Mouse (Mus musculus) embryonic facial prominence, embryonic 14.5 days (tissue): ENCODE measurements around the gene Ube2j2. TPM values are rescaled to one million over a fixed set of nuclear protein-coding genes. Genes with fewer than 3 reads are reported as not detected.
A peak's percentile ranks its signal among the peaks of the same experiment; 100 is the strongest.

ENCODE experiments used
- ATAC-seq: fragments of 200-750 bp; cut with Nextera tagmentation; 2 replicates; pipeline ENCODE4 v1.8.0; 2017; ENCODE audit warnings: low read depth, moderate number of reproducible peaks, moderate TSS enrichment
- DNase-seq: peaks from one replicate; pipeline ENCODE4 v3.0.0-alpha.2; 2015; ENCODE audit warnings: low spot score
- H3K27ac ChIP-seq: fragments of 300-500 bp; sonication (generic); replicated peaks from 2 replicates; pipeline ENCODE4 v1.5.1; 2014; ENCODE audit warnings: low read depth, mild to moderate bottlenecking, low read length, moderate library complexity
- H3K27me3 ChIP-seq: fragments of 300-500 bp; sonication (generic); replicated peaks from 2 replicates; pipeline ENCODE4 v1.6.1; 2014; ENCODE audit warnings: low read length; ENCODE audit not compliant: control insufficient read depth, insufficient read depth
- H3K36me3 ChIP-seq: fragments of 300-500 bp; sonication (generic); 2 replicates; pipeline ENCODE4 v1.6.1; 2014; ENCODE audit warnings: low read length, mixed read lengths; ENCODE audit not compliant: control insufficient read depth, insufficient read depth
- H3K4me1 ChIP-seq: fragments of 300-500 bp; sonication (generic); 2 replicates; pipeline ENCODE4 v1.6.1; 2014; ENCODE audit warnings: antibody characterized with exemption, low read length; ENCODE audit not compliant: control insufficient read depth, insufficient read depth
- H3K4me2 ChIP-seq: fragments of 300-500 bp; sonication (generic); 2 replicates; pipeline ENCODE4 v1.6.1; 2014; ENCODE audit warnings: low read depth, mild to moderate bottlenecking, low read length, moderate library complexity, mixed read lengths
- H3K4me3 ChIP-seq: fragments of 300-500 bp; sonication (generic); 2 replicates; pipeline ENCODE4 v1.5.1; 2014; ENCODE audit warnings: low read depth, mild to moderate bottlenecking, low read length
- H3K9ac ChIP-seq: fragments of 300-500 bp; sonication (generic); 2 replicates; pipeline ENCODE4 v1.6.1; 2014; ENCODE audit warnings: low read depth, mild to moderate bottlenecking, low read length, moderate library complexity, mixed read lengths
- H3K9me3 ChIP-seq: fragments of 300-500 bp; sonication (generic); 2 replicates; pipeline ENCODE4 v1.6.1; 2016; ENCODE audit warnings: low read length; ENCODE audit not compliant: control insufficient read depth
- whole genome bisulfite sequencing: fragments of 180-500 bp; shearing (Covaris S2); extraction: QIAGEN DNeasy Blood & Tissue Kit; methylation state at CpG from one replicate; pipeline ENCODE4 v1.1.7; 2014; 5-methylcytosine and 5-hydroxymethylcytosine counted together
- polyA plus RNA-seq: library from polyadenylated mRNA; unstranded; fragments of >200 nt; fragmentation: Nextera tagmentation; extraction: Ambion mirVana; gene quantifications from 2 replicates; pipeline ENCODE4 v1.2.1, GENCODE M21; 2014

The Ube2j2 gene
- 107 and 113 TPM in 2 replicates for polyA plus RNA-seq

GRCm38 (mm10) chr4:155943534-155944249 lies at the start of gene Ube2j2:
Gene Ube2j2, plus strand, starts transcription at chr4:155943831.
- under 1% methylated on average over 45 of the region's 85 CpGs for WGBS
- ATAC-seq (peak; percentile 99), DNase-seq (peak; percentile 97)
- Histone ChIP-seq H3K4me1 (peaks cover 14% of the 10 kb centered on the region), H3K9ac (peak within 1 kb of the TSS; percentile 94), H3K27me3 (no peaks in the 10 kb centered on the region), H3K4me3 (peak within 1 kb of the TSS; percentile 94), H3K4me2 (peak within 1 kb of the TSS; percentile 94), H3K27ac (peak within 1 kb of the TSS; percentile 86), H3K36me3 (peaks cover 23% of the 10 kb centered on the region), H3K9me3 (no peaks in the 10 kb centered on the region)

GRCm38 (mm10) chr4:155894311-155894881 lies 49.2 kb upstream of the Ube2j2 start:
- Histone ChIP-seq H3K27ac (peak overlapping the region; percentile 52; the same call in 1 of the 2 replicates), H3K4me3 (peak overlapping the region; percentile 4), H3K4me1 (peaks cover 32% of the 10 kb centered on the region), H3K27me3 (no peaks in the 10 kb centered on the region), H3K9ac (peak overlapping the region; percentile 21; the same call in 1 of the 2 replicates), H3K36me3 (peaks cover 27% of the 10 kb centered on the region), H3K4me2 (peak overlapping the region; percentile 97), H3K9me3 (no peaks in the 10 kb centered on the region)
- ATAC-seq (no peak; the same call in 1 of the 2 replicates), DNase-seq (peak; percentile 63)
- 20% methylated on average over 8 of the region's 8 CpGs for WGBS

GRCm38 (mm10) chr4:155895216-155895615 lies 48.4 kb upstream of the Ube2j2 start:
- ATAC-seq (no peak), DNase-seq (peak; percentile 40)
- peaks cover 32% of the 10 kb centered on the region for H3K4me1 ChIP-seq
- H3K27ac ChIP-seq, result 0 out of 2 replicates have a peak overlapping the region, but pooled peaks have one; percentile 33
- no peak overlapping the region; the same call in 1 of the 2 replicates for H3K9ac ChIP-seq
- H3K27me3 ChIP-seq, result no peaks in the 10 kb centered on the region
- H3K4me3 ChIP-seq, result 0 out of 2 replicates have a peak overlapping the region, but pooled peaks have one; percentile 14
- 43% methylated on average over 6 of the region's 6 CpGs for WGBS
- no peaks in the 10 kb centered on the region for H3K9me3 ChIP-seq
- H3K4me2 ChIP-seq, result peak overlapping the region; percentile 97
- peaks cover 30% of the 10 kb centered on the region for H3K36me3 ChIP-seq

- 87% methylated on average over 4 of the region's 4 CpGs for WGBS
- Histone ChIP-seq H3K36me3 (peaks cover 35% of the 10 kb centered on the region), H3K4me2 (no peak overlapping the region), H3K9me3 (no peaks in the 10 kb centered on the region), H3K4me3 (no peak overlapping the region), H3K27me3 (no peaks in the 10 kb centered on the region), H3K9ac (no peak overlapping the region), H3K4me1 (peaks cover 26% of the 10 kb centered on the region), H3K27ac (no peak overlapping the region)
- DNase-seq (no peak), ATAC-seq (no peak)
Observed at GRCm38 (mm10) chr4:155895826-155896225, 47.8 kb upstream of the Ube2j2 start.

GRCm38 (mm10) chr4:155896461-155896860 lies 47.2 kb upstream of the Ube2j2 start:
- no peak overlapping the region for H3K4me2 ChIP-seq
- ATAC-seq (no peak), DNase-seq (no peak)
- no peak overlapping the region for H3K4me3 ChIP-seq
- no peaks in the 10 kb centered on the region for H3K27me3 ChIP-seq
- H3K9ac ChIP-seq, result no peak overlapping the region
- 98% methylated on average over 12 of the region's 12 CpGs for WGBS
- peaks cover 25% of the 10 kb centered on the region for H3K4me1 ChIP-seq
- H3K36me3 ChIP-seq, result peaks cover 42% of the 10 kb centered on the region
- no peak overlapping the region for H3K27ac ChIP-seq
- H3K9me3 ChIP-seq, result no peaks in the 10 kb centered on the region

- WGBS, result 95% methylated on average over 2 of the region's 2 CpGs
- ATAC-seq (no peak), DNase-seq (no peak)
- H3K9ac ChIP-seq, result no peak overlapping the region
- no peak overlapping the region for H3K4me2 ChIP-seq
- H3K27me3 ChIP-seq, result no peaks in the 10 kb centered on the region
- H3K4me3 ChIP-seq, result no peak overlapping the region
- peaks cover 21% of the 10 kb centered on the region for H3K4me1 ChIP-seq
- H3K36me3 ChIP-seq, result peaks cover 60% of the 10 kb centered on the region
- no peaks in the 10 kb centered on the region for H3K9me3 ChIP-seq
- no peak overlapping the region for H3K27ac ChIP-seq
Observed at GRCm38 (mm10) chr4:155898318-155898717, 45.3 kb upstream of the Ube2j2 start.

GRCm38 (mm10) chr4:155899355-155899754 lies 44.3 kb upstream of the Ube2j2 start:
- Histone ChIP-seq H3K4me1 (peaks cover 11% of the 10 kb centered on the region), H3K4me3 (no peak overlapping the region), H3K4me2 (no peak overlapping the region), H3K36me3 (peaks cover 70% of the 10 kb centered on the region), H3K9ac (no peak overlapping the region), H3K27me3 (no peaks in the 10 kb centered on the region), H3K9me3 (no peaks in the 10 kb centered on the region), H3K27ac (no peak overlapping the region)
- 91% methylated on average over 7 of the region's 7 CpGs for WGBS
- ATAC-seq (no peak), DNase-seq (no peak)

- no peaks in the 10 kb centered on the region for H3K4me1 ChIP-seq
- DNase-seq, result peak; percentile 29
- 77% methylated on average over 3 of the region's 3 CpGs for WGBS
- no peak overlapping the region for H3K27ac ChIP-seq
- no peak for ATAC-seq
- H3K36me3 ChIP-seq, result peaks cover 84% of the 10 kb centered on the region
- H3K4me3 ChIP-seq, result no peak overlapping the region
- H3K9me3 ChIP-seq, result no peaks in the 10 kb centered on the region
- H3K27me3 ChIP-seq, result no peaks in the 10 kb centered on the region
- H3K9ac ChIP-seq, result no peak overlapping the region
- no peak overlapping the region for H3K4me2 ChIP-seq
Observed at GRCm38 (mm10) chr4:155901205-155901604, 42.4 kb upstream of the Ube2j2 start.
